Mouse (Mus musculus) CH12.LX (cell line): ENCODE data around the gene 0610030E20Rik. TPM values are rescaled to one million over a fixed set of nuclear protein-coding genes. Genes with fewer than 3 reads are reported as not detected.

Experiments
- DNase-seq: peaks from one replicate; pipeline ENCODE4 v3.0.0-alpha.2; 2013; ENCODE audit errors: extremely low read depth
- H3K27ac ChIP-seq: 2 replicates; pipeline ENCODE4 v1.5.1; 2012; ENCODE audit warnings: low read depth, mild to moderate bottlenecking, control low read depth, moderate library complexity; ENCODE audit not compliant: insufficient read depth
- H3K27me3 ChIP-seq: replicated peaks from 2 replicates; pipeline ENCODE3; 2012; ENCODE audit warnings: inconsistent platforms
- H3K36me3 ChIP-seq, 2 experiments: replicated peaks in 1 of 2; 2 replicates each; pipeline versions ENCODE3 to v1.6.1; 2012; ENCODE audit warnings: inconsistent platforms in 1 of 2, low read length in 1 of 2, mild to moderate bottlenecking in 1 of 2, mixed read lengths in 1 of 2, moderate library complexity in 1 of 2; ENCODE audit not compliant: control insufficient read depth in 1 of 2, insufficient read depth in 1 of 2
- H3K4me1 ChIP-seq, 2 experiments: 2 replicates each; pipeline ENCODE4 v1.6.1; 2012; ENCODE audit warnings: inconsistent platforms in 1 of 2, moderate library complexity in 1 of 2; ENCODE audit not compliant: insufficient read depth in 2 of 2, control insufficient read depth in 1 of 2
- H3K4me2 ChIP-seq: 2 replicates; pipeline ENCODE4 v1.6.1; 2012; ENCODE audit warnings: low read depth, mild to moderate bottlenecking, control low read depth; ENCODE audit not compliant: poor library complexity, insufficient read depth, severe bottlenecking
- H3K4me3 ChIP-seq, 3 experiments: fragments of 150-350 bp in 1 of 3; sonication (generic) in 1 of 3; replicated peaks in 1 of 3; 2 replicates each; pipeline versions ENCODE3 to v1.5.1; 2011 to 2012; ENCODE audit warnings: low read depth in 2 of 3, low read length in 2 of 3, mild to moderate bottlenecking in 2 of 3, moderate library complexity in 2 of 3, control low read depth in 1 of 3, improper control_type of control experiment in 1 of 3, inconsistent platforms in 1 of 3, mixed read lengths in 1 of 3; ENCODE audit not compliant: poor library complexity in 1 of 3
- H3K79me2 ChIP-seq: replicated peaks from 2 replicates; pipeline ENCODE4 v1.6.1; 2012; ENCODE audit warnings: mild to moderate bottlenecking, moderate library complexity; ENCODE audit not compliant: control insufficient read depth, poor library complexity, insufficient read depth, severe bottlenecking; ENCODE audit errors: extremely low read depth
- H3K9ac ChIP-seq: 2 replicates; pipeline ENCODE4 v1.6.1; 2012; ENCODE audit warnings: low read depth, mild to moderate bottlenecking, control low read depth, moderate library complexity; ENCODE audit not compliant: insufficient read depth
- H3K9me3 ChIP-seq: replicated peaks from 2 replicates; pipeline ENCODE3; 2012; ENCODE audit warnings: low read length, inconsistent platforms, mixed read lengths
- CHD1 ChIP-seq: IDR thresholded peaks from 2 replicates; pipeline ENCODE4 v1.6.1; 2012; ENCODE audit warnings: low read depth, low read length, improper control_type of control experiment, inconsistent platforms
- CTCF ChIP-seq, 2 experiments: IDR thresholded peaks in 1 of 2; conservative IDR thresholded peaks in 1 of 2; 2 replicates each; pipeline ENCODE4 v1.5.1; 2011 to 2012; ENCODE audit warnings: low read depth in 2 of 2, low read length in 2 of 2, improper control_type of control experiment in 1 of 2, inconsistent platforms in 1 of 2, mild to moderate bottlenecking in 1 of 2, moderate library complexity in 1 of 2
- ELF1 ChIP-seq: IDR thresholded peaks from 2 replicates; pipeline ENCODE4 v1.6.1; 2014; ENCODE audit warnings: low read depth, mild to moderate bottlenecking, inconsistent platforms, low read length, improper control_type of control experiment
- IRF4 ChIP-seq: IDR thresholded peaks from 2 replicates; pipeline ENCODE4 v1.6.1; 2014; ENCODE audit warnings: low read depth, mild to moderate bottlenecking, inconsistent platforms, low read length, improper control_type of control experiment
- JUN ChIP-seq: IDR thresholded peaks from 2 replicates; pipeline ENCODE4 v1.6.1; 2011; ENCODE audit warnings: low read depth, mild to moderate bottlenecking, low read length, improper control_type of control experiment, moderate library complexity; ENCODE audit not compliant: insufficient read depth
- MAX ChIP-seq: IDR thresholded peaks from 2 replicates; pipeline ENCODE4 v1.6.1; 2011; ENCODE audit warnings: low read length, improper control_type of control experiment
- MAZ ChIP-seq: IDR thresholded peaks from 2 replicates; pipeline ENCODE4 v1.6.1; 2012; ENCODE audit warnings: low read depth, mild to moderate bottlenecking, inconsistent platforms, low read length, improper control_type of control experiment, moderate library complexity
- NELFE ChIP-seq: IDR thresholded peaks from 2 replicates; pipeline ENCODE4 v1.6.1; 2011; ENCODE audit warnings: low read depth, low read length, improper control_type of control experiment
- NRF1 ChIP-seq: IDR thresholded peaks from 2 replicates; pipeline ENCODE4 v1.6.1; 2014; ENCODE audit warnings: low read depth, mild to moderate bottlenecking, inconsistent platforms, low read length, improper control_type of control experiment, moderate library complexity
- SMC3 ChIP-seq: IDR thresholded peaks from 2 replicates; pipeline ENCODE4 v1.6.1; 2011; ENCODE audit warnings: low read depth, low read length, improper control_type of control experiment
- TBP ChIP-seq: conservative IDR thresholded peaks from 2 replicates; pipeline ENCODE4 v1.6.1; 2011; ENCODE audit warnings: low read depth, low read length, improper control_type of control experiment
- UBTF ChIP-seq: IDR thresholded peaks from 2 replicates; pipeline ENCODE4 v1.6.1; 2012; ENCODE audit warnings: low read depth, mild to moderate bottlenecking, inconsistent platforms, low read length, improper control_type of control experiment, moderate library complexity
- dilution Hi-C: fragments of 300-500 bp; cut with MboI; formaldehyde crosslinking; loops from 2 replicates; pipeline ENCODE4 v1.14.3; 2020; ENCODE audit warnings: low sequenced_read_pairs; ENCODE audit not compliant: extremely low pct_unique_long_range_greater_than_20kb, extremely low pct_ligation_motif_present
- in situ Hi-C: fragments of 300-500 bp; cut with MboI; formaldehyde crosslinking; loops from 3 replicates; pipeline ENCODE4 v1.14.3; 2019; ENCODE audit warnings: low sequenced_read_pairs, low pct_ligation_motif_present, low pct_unique_long_range_greater_than_20kb, mixed read lengths
- polyA plus RNA-seq: library from polyadenylated mRNA; unstranded; fragments of >175 nt; gene quantifications from 2 replicates; pipeline ENCODE4 v1.2.1, GENCODE M21; 2012; ENCODE audit warnings: low read depth; ENCODE audit not compliant: insufficient read length
- total RNA-seq, 2 experiments: library from RNA; depleted of rRNA; stranded (reverse); fragments of 300-350 nt in 1 of 2; fragments of >200 nt in 1 of 2; gene quantifications; 2 replicates each; pipeline ENCODE4 v1.2.3; 2012 to 2014

0610030E20Rik gene
- total and polyA plus RNA-seq, 3 experiments = 7.2 to 16.9 (median 11.7) TPM

DNA sequence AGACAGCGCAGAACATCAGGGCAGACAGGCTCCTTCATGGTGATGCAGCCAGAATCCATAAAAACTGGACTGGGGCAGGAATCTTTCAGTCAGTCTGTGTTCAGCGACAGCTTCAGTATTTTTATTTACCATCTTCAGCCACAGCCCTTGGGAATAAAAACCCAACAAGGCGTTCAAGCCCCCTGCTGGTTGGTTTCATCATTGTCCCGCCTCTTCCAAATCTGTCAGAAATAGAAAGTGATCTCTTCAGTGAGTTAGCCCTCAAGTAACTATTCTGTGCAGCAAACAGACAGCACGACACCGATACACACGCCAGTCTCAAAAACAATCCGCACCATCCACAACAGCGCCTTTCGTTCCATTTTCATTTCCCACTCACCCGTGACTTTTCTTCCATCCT is 28.1 kb upstream of the 0610030E20Rik start:
- in situ Hi-C loops = no loop called here
- no peak overlapping the region for H3K4me2 ChIP-seq
- H3K36me3 ChIP-seq = peaks cover 70 to 91% of the 10 kb centered on the region in 2 experiments
- no peaks in the 10 kb centered on the region for H3K9me3 ChIP-seq
- no peak overlapping the region for H3K9ac ChIP-seq
- H3K79me2 ChIP-seq = no peaks in the 10 kb centered on the region
- no peak overlapping the region for H3K4me3 ChIP-seq
- peak; percentile 46 for DNase-seq
- no peaks in the 10 kb centered on the region for H3K4me1 ChIP-seq
- H3K27ac ChIP-seq = no peak overlapping the region
- no peaks in the 10 kb centered on the region for H3K27me3 ChIP-seq
- dilution Hi-C loops = no loop called here
- TF ChIP-seq TBP (no peak), CTCF (conservative IDR thresholded peaks at IDR 0.05 in 1 of 2, IDR thresholded peaks at IDR 0.05 in 1 of 2; ENCODE audit: low read depth in 2 of 2, low read length in 2 of 2) (peak; percentile 33 to 56), SMC3 (peak; percentile 21; the same call in 1 of the 2 replicates)

DNA sequence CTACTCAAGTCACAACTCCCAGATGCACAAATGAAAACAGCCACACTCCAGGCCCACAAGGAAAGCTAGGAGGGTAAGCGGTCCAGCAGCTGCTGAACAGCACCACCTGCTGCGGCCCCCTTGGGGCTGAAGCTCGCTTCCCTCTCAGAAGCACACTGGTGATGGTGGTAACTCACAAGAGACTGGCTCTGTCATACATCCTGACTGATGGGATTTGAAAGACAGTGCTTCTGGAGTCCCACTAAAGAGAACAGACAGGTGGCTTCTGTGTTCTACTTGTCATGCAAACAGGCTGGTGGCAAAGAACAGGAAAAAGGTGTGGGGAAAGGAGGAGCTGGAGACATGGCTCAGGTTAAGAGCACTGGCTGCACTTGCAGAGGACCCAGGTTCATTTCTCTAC is 24.2 kb upstream of the 0610030E20Rik start:
- Histone ChIP-seq H3K79me2 (no peaks in the 10 kb centered on the region), H3K4me1 (no peaks in the 10 kb centered on the region), H3K9ac (no peak overlapping the region), H3K27ac (no peak overlapping the region), H3K9me3 (no peaks in the 10 kb centered on the region), H3K4me3 (no peak overlapping the region), H3K4me2 (no peak overlapping the region), H3K36me3 (peaks cover 77 to 91% of the 10 kb centered on the region in 2 experiments), H3K27me3 (no peaks in the 10 kb centered on the region)
- TF ChIP-seq SMC3 (no peak), TBP (no peak), MAZ (no peak), JUN (no peak), MAX (no peak), NRF1 (no peak), UBTF (no peak), ELF1 (no peak), NELFE (no peak)
- no peak for DNase-seq
- dilution Hi-C loops = no loop called here
- in situ Hi-C loops = no loop called here

- no peak overlapping the region for H3K4me3 ChIP-seq
- H3K4me1 ChIP-seq = no peaks in the 10 kb centered on the region
- H3K9ac ChIP-seq = no peak overlapping the region
- dilution Hi-C loops = no loop called here
- no peak for DNase-seq
- no peak for TF ChIP-seq IRF4
- TF ChIP-seq CHD1 = no peak
- TF ChIP-seq, all 38 proteins: peak for 0
- Histone ChIP-seq H3K9me3 (no peaks in the 10 kb centered on the region), H3K36me3 (peaks cover 79 to 92% of the 10 kb centered on the region in 2 experiments), H3K27me3 (no peaks in the 10 kb centered on the region), H3K27ac (no peak overlapping the region), H3K79me2 (no peaks in the 10 kb centered on the region), H3K4me2 (no peak overlapping the region)
- in situ Hi-C loops = no loop called here
Measured at GRCm38 (mm10) chr6:72323786-72324508, 23.2 kb upstream of the 0610030E20Rik start.
